Mouse (Mus musculus) heart, embryonic 16.5 days (tissue): ENCODE results near the gene Vil1. TPM values are rescaled to one million over a fixed set of nuclear protein-coding genes. Genes with fewer than 3 reads are reported as not detected.
A peak's percentile ranks its signal among the peaks of the same experiment; 100 is the strongest.
"Not testable (repeated sequence)": the region's sequence is repeated elsewhere in the genome, so short reads cannot be mapped to it uniquely, and the experiment has no call there.

ENCODE experiments used
- ATAC-seq: fragments of 200-750 bp; cut with Nextera tagmentation; replicated peaks from 2 replicates; pipeline ENCODE4 v1.8.0; 2017; ENCODE audit warnings: moderate number of reproducible peaks; ENCODE audit not compliant: insufficient read depth, low FRiP score; ENCODE audit errors: extremely low read depth
- H3K27ac ChIP-seq: fragments of 300-500 bp; sonication (generic); 2 replicates; pipeline ENCODE4 v1.5.1; 2014; ENCODE audit warnings: mild to moderate bottlenecking, low read length, control low read depth, moderate library complexity
- H3K27me3 ChIP-seq: fragments of 300-500 bp; sonication (generic); 2 replicates; pipeline ENCODE4 v1.6.1; 2014; ENCODE audit warnings: low read length, mixed read lengths; ENCODE audit not compliant: control insufficient read depth, insufficient read depth
- H3K36me3 ChIP-seq: fragments of 300-500 bp; sonication (generic); 2 replicates; pipeline ENCODE4 v1.6.1; 2014; ENCODE audit not compliant: control insufficient read depth, insufficient read depth
- H3K4me1 ChIP-seq: fragments of 300-500 bp; sonication (generic); 2 replicates; pipeline ENCODE4 v1.6.1; 2014; ENCODE audit warnings: low read length, mixed read lengths; ENCODE audit not compliant: control insufficient read depth, insufficient read depth
- H3K4me2 ChIP-seq: fragments of 300-500 bp; sonication (generic); 2 replicates; pipeline ENCODE4 v1.6.1; 2014; ENCODE audit warnings: low read depth, mild to moderate bottlenecking, control low read depth, low read length
- H3K4me3 ChIP-seq: fragments of 300-500 bp; sonication (generic); 2 replicates; pipeline ENCODE4 v1.5.1; 2014; ENCODE audit warnings: mild to moderate bottlenecking, control low read depth, low read length
- H3K9ac ChIP-seq: fragments of 300-500 bp; sonication (generic); 2 replicates; pipeline ENCODE4 v1.6.1; 2014; ENCODE audit warnings: low read length, control low read depth
- H3K9me3 ChIP-seq: fragments of 300-500 bp; sonication (generic); replicated peaks from 2 replicates; pipeline ENCODE4 v1.6.1; 2016; ENCODE audit warnings: low read length; ENCODE audit not compliant: control insufficient read depth
- WGBS: fragments of 180-500 bp; shearing (Covaris S2); extraction: QIAGEN DNeasy Blood & Tissue Kit; methylation state at CpG from one replicate; pipeline ENCODE4 v1.1.7; 2014; 5-methylcytosine and 5-hydroxymethylcytosine counted together
- polyA plus RNA-seq: library from polyadenylated mRNA; unstranded; fragments of >200 nt; fragmentation: Nextera tagmentation; extraction: Ambion mirVana; gene quantifications from 2 replicates; pipeline ENCODE4 v1.2.1, GENCODE M21; 2015

Gene Vil1
- polyA plus RNA-seq, 1 experiment from 2014 or later, result 1.7 TPM

- H3K27me3 ChIP-seq, ATAC-seq, H3K4me1 ChIP-seq, H3K9me3 ChIP-seq: not testable (repeated sequence)
- Histone ChIP-seq H3K9ac (peak overlapping the region; percentile 79; the same call in 1 of the 2 replicates), H3K4me3 (peak overlapping the region; percentile 55), H3K36me3 (peaks cover 16% of the 10 kb centered on the region), H3K4me2 (peak overlapping the region; percentile 92), H3K27ac (peak overlapping the region; percentile 94)
- 9% methylated on average over 11 of the region's 12 CpGs for WGBS
Measured at GRCm38 (mm10) chr1:74396456-74397222, 12.5 kb upstream of the Vil1 start.

- peak overlapping the region; percentile 79 for H3K9ac ChIP-seq
- under 1% methylated on average over 41 of the region's 41 CpGs for WGBS
- peak overlapping the region; percentile 94 for H3K27ac ChIP-seq
- peaks cover 8% of the 10 kb centered on the region for H3K4me1 ChIP-seq
- H3K9me3 ChIP-seq, result no peaks in the 10 kb centered on the region
- H3K4me3 ChIP-seq, result peak overlapping the region; percentile 55
- peaks cover 16% of the 10 kb centered on the region for H3K36me3 ChIP-seq
- H3K4me2 ChIP-seq, result peak overlapping the region; percentile 92
- ATAC-seq, result peak; percentile 92
- no peaks in the 10 kb centered on the region for H3K27me3 ChIP-seq
Measured at GRCm38 (mm10) chr1:74397268-74397918, 11.8 kb upstream of the Vil1 start.

GRCm38 (mm10) chr1:74397919-74398451 lies 11.2 kb upstream of the Vil1 start:
- H3K36me3 ChIP-seq, result peaks cover 16% of the 10 kb centered on the region
- H3K9me3 ChIP-seq, result no peaks in the 10 kb centered on the region
- ATAC-seq, result peak; percentile 23

GRCm38 (mm10) chr1:74400531-74400930 lies 8.6 kb upstream of the Vil1 start:
- no peak overlapping the region for H3K4me3 ChIP-seq
- H3K9me3 ChIP-seq, result no peaks in the 10 kb centered on the region
- no peak overlapping the region for H3K9ac ChIP-seq
- H3K4me2 ChIP-seq, result no peak overlapping the region
- no peaks in the 10 kb centered on the region for H3K27me3 ChIP-seq
- H3K36me3 ChIP-seq, result no peaks in the 10 kb centered on the region
- WGBS, result 76% methylated on average over 3 of the region's 3 CpGs
- H3K4me1 ChIP-seq, result no peaks in the 10 kb centered on the region
- no peak overlapping the region for H3K27ac ChIP-seq
- no peak for ATAC-seq

More at GRCm38 (mm10) chr1:74397919-74398451, 11.2 kb upstream of the Vil1 start:
- H3K4me3 ChIP-seq, result peak overlapping the region; percentile 55
- peak overlapping the region; percentile 79 for H3K9ac ChIP-seq
- H3K4me2 ChIP-seq, result peak overlapping the region; percentile 92
- WGBS, result 6% methylated on average over 11 of the region's 11 CpGs
- no peaks in the 10 kb centered on the region for H3K27me3 ChIP-seq
- H3K4me1 ChIP-seq, result peaks cover 6% of the 10 kb centered on the region
- peak overlapping the region; percentile 94 for H3K27ac ChIP-seq

- Histone ChIP-seq H3K9me3 (no peaks in the 10 kb centered on the region), H3K27me3 (no peaks in the 10 kb centered on the region), H3K36me3 (no peaks in the 10 kb centered on the region), H3K4me2 (no peak overlapping the region), H3K9ac (no peak overlapping the region), H3K27ac (no peak overlapping the region), H3K4me3 (no peak overlapping the region), H3K4me1 (no peaks in the 10 kb centered on the region)
- no peak for ATAC-seq
- WGBS, result 43% methylated on average over 16 of the region's 16 CpGs
Measured at GRCm38 (mm10) chr1:74401015-74401702, 8.0 kb upstream of the Vil1 start.

GRCm38 (mm10) chr1:74404206-74404605 lies 5.0 kb upstream of the Vil1 start:
- H3K36me3 ChIP-seq, result no peaks in the 10 kb centered on the region
- WGBS, result 66% methylated on average over 4 of the region's 4 CpGs
- no peak overlapping the region for H3K4me2 ChIP-seq
- ATAC-seq, result no peak
- no peaks in the 10 kb centered on the region for H3K27me3 ChIP-seq
- no peak overlapping the region for H3K27ac ChIP-seq
- H3K4me1 ChIP-seq, result no peaks in the 10 kb centered on the region
- no peak overlapping the region for H3K4me3 ChIP-seq
- no peak overlapping the region for H3K9ac ChIP-seq
- H3K9me3 ChIP-seq, result no peaks in the 10 kb centered on the region

GRCm38 (mm10) chr1:74411753-74412325 lies 2.7 kb downstream of the Vil1 start:
- WGBS, result 49% methylated on average over 2 of the region's 2 CpGs
- ATAC-seq, result no peak
- Histone ChIP-seq H3K9me3 (no peaks in the 10 kb centered on the region), H3K27ac (no peak overlapping the region), H3K4me2 (no peak overlapping the region), H3K9ac (no peak overlapping the region), H3K4me3 (no peak overlapping the region), H3K36me3 (no peaks in the 10 kb centered on the region), H3K4me1 (no peaks in the 10 kb centered on the region), H3K27me3 (no peaks in the 10 kb centered on the region)

GRCm38 (mm10) chr1:74412711-74413110 lies 3.5 kb downstream of the Vil1 start:
- H3K27ac ChIP-seq, result no peak overlapping the region
- H3K4me2 ChIP-seq, result no peak overlapping the region
- H3K4me1 ChIP-seq, result no peaks in the 10 kb centered on the region
- no peak for ATAC-seq
- H3K27me3 ChIP-seq, result no peaks in the 10 kb centered on the region
- no peak overlapping the region for H3K4me3 ChIP-seq
- no peaks in the 10 kb centered on the region for H3K9me3 ChIP-seq
- WGBS, result 76% methylated on average over 8 of the region's 8 CpGs
- H3K36me3 ChIP-seq, result no peaks in the 10 kb centered on the region
- H3K9ac ChIP-seq, result no peak overlapping the region
